Mouse (Mus musculus) hindbrain, embryonic 12.5 days (tissue): ENCODE results near the gene Bbs4. TPM values are rescaled to one million over a fixed set of nuclear protein-coding genes. Genes with fewer than 3 reads are reported as not detected.

Experiments
- ATAC-seq: fragments of 200-750 bp; cut with Nextera tagmentation; 2 replicates; pipeline ENCODE4 v1.8.0; 2017; ENCODE audit warnings: moderate TSS enrichment; ENCODE audit not compliant: low FRiP score
- H3K27ac ChIP-seq: fragments of 300-500 bp; sonication (generic); 2 replicates; pipeline ENCODE4 v1.5.1; 2016; ENCODE audit warnings: mild to moderate bottlenecking
- H3K27me3 ChIP-seq: fragments of 300-500 bp; sonication (generic); 2 replicates; pipeline ENCODE4 v1.6.1; 2016; ENCODE audit warnings: mild to moderate bottlenecking
- H3K36me3 ChIP-seq: fragments of 300-500 bp; sonication (generic); 2 replicates; pipeline ENCODE4 v1.6.1; 2016; ENCODE audit warnings: mild to moderate bottlenecking
- H3K4me1 ChIP-seq: fragments of 300-500 bp; sonication (generic); 2 replicates; pipeline ENCODE4 v1.6.1; 2016
- H3K4me2 ChIP-seq: fragments of 300-500 bp; sonication (generic); replicated peaks from 2 replicates; pipeline ENCODE4 v1.6.1; 2016; ENCODE audit warnings: mild to moderate bottlenecking
- H3K4me3 ChIP-seq: fragments of 300-500 bp; sonication (generic); 2 replicates; pipeline ENCODE4 v1.5.1; 2016; ENCODE audit warnings: mild to moderate bottlenecking
- H3K9ac ChIP-seq: fragments of 300-500 bp; sonication (generic); 2 replicates; pipeline ENCODE4 v1.6.1; 2016; ENCODE audit warnings: mild to moderate bottlenecking, moderate library complexity
- H3K9me3 ChIP-seq: fragments of 300-500 bp; sonication (generic); replicated peaks from 2 replicates; pipeline ENCODE4 v1.6.1; 2016; ENCODE audit warnings: mild to moderate bottlenecking
- polyA plus RNA-seq: library from polyadenylated mRNA; unstranded; fragments of >200 nt; fragmentation: Nextera tagmentation; extraction: Ambion mirVana; gene quantifications from 2 replicates; pipeline ENCODE4 v1.2.1, GENCODE M21; 2016

Gene Bbs4
- polyA plus RNA-seq, 1 experiment from 2014 or later = 29.5 TPM

- Histone ChIP-seq H3K4me1 (peaks cover 9% of the 10 kb centered on the region), H3K4me2 (no peak overlapping the region), H3K9me3 (no peaks in the 10 kb centered on the region), H3K9ac (no peak overlapping the region), H3K36me3 (no peaks in the 10 kb centered on the region), H3K27me3 (no peaks in the 10 kb centered on the region), H3K27ac (no peak overlapping the region), H3K4me3 (no peak overlapping the region)
- ATAC-seq = no peak
Observed at GRCm38 (mm10) chr9:59273199-59273598, 80.1 kb downstream of the Bbs4 start.

Other genes with a start within 250 kb of the Bbs4 start
- gene Adpgk, start 62.0 kb downstream of the Bbs4 start, polyA plus RNA-seq = 35.3 and 38.0 TPM in 2 replicates
- 24.1 and 25.6 TPM in 2 replicates for gene Arih1, start 133.1 kb upstream of the Bbs4 start, polyA plus RNA-seq
- 54.6 and 60.6 TPM in 2 replicates for gene Hexa, start 186.0 kb upstream of the Bbs4 start, polyA plus RNA-seq
- not detected in 2 replicates for gene Tmem202, start 186.3 kb upstream of the Bbs4 start, polyA plus RNA-seq
- 20.7 and 21.5 TPM in 2 replicates for gene Celf6, start 224.4 kb upstream of the Bbs4 start, polyA plus RNA-seq